Mouse (Mus musculus) forebrain, embryonic 15.5 days (tissue): ENCODE measurements around the gene Creb5. TPM values are rescaled to one million over a fixed set of nuclear protein-coding genes. Genes with fewer than 3 reads are reported as not detected.

Experiments
- ATAC-seq: fragments of 200-750 bp; cut with Nextera tagmentation; replicated peaks from 2 replicates; pipeline ENCODE4 v1.8.0; 2017; ENCODE audit warnings: mild to moderate bottlenecking, moderate TSS enrichment, moderate library complexity
- H3K27ac ChIP-seq: fragments of 300-500 bp; sonication (generic); replicated peaks from 2 replicates; pipeline ENCODE4 v1.5.1; 2015; ENCODE audit warnings: mild to moderate bottlenecking, inconsistent platforms
- H3K27me3 ChIP-seq: fragments of 300-500 bp; sonication (generic); 2 replicates; pipeline ENCODE4 v1.6.1; 2015; ENCODE audit warnings: inconsistent platforms
- H3K36me3 ChIP-seq: fragments of 300-500 bp; sonication (generic); 2 replicates; pipeline ENCODE4 v1.6.1; 2015; ENCODE audit warnings: mild to moderate bottlenecking, inconsistent platforms
- H3K4me1 ChIP-seq: fragments of 300-500 bp; sonication (generic); 2 replicates; pipeline ENCODE4 v1.6.1; 2015; ENCODE audit warnings: inconsistent platforms
- H3K4me2 ChIP-seq: fragments of 300-500 bp; sonication (generic); replicated peaks from 2 replicates; pipeline ENCODE4 v1.6.1; 2015; ENCODE audit warnings: mild to moderate bottlenecking, inconsistent platforms
- H3K4me3 ChIP-seq: fragments of 300-500 bp; sonication (generic); 2 replicates; pipeline ENCODE4 v1.5.1; 2015; ENCODE audit warnings: mild to moderate bottlenecking, inconsistent platforms
- H3K9ac ChIP-seq: fragments of 300-500 bp; sonication (generic); replicated peaks from 2 replicates; pipeline ENCODE4 v1.6.1; 2015; ENCODE audit warnings: mild to moderate bottlenecking, inconsistent platforms
- H3K9me3 ChIP-seq: fragments of 300-500 bp; sonication (generic); 2 replicates; pipeline ENCODE4 v1.6.1; 2016; ENCODE audit warnings: inconsistent platforms
- WGBS: fragments of 180-500 bp; shearing (Covaris S2); methylation state at CpG from one replicate; pipeline ENCODE4 v1.1.7; 2015; ENCODE audit warnings: mixed read lengths; 5-methylcytosine and 5-hydroxymethylcytosine counted together
- polyA plus RNA-seq: library from polyadenylated mRNA; unstranded; fragments of >200 nt; fragmentation: Nextera tagmentation; extraction: Ambion mirVana; gene quantifications from 2 replicates; pipeline ENCODE4 v1.2.1, GENCODE M21; 2015

Creb5 gene
- polyA plus RNA-seq, 1 experiment from 2014 or later = 14.5 TPM

DNA sequence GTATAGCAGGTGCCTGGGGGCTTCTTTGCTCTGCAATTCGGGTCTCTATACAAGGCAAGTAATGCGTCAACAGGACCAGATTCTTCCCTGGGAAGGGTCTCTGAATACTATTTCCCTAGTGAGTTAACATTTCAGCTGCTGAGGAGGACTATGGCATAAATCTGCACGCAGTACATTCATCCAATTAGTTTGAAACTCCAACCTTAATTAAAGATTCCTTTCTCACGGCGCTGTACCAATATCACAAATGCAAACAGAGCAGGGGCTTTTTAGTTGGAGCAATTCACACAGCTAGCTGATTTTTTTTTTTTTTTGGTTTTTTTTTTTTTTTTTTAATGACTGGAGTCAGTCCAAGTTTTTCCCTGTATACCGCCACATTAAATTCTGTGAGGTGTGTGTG, 357.0 kb downstream of the Creb5 start:
- WGBS = 12% methylated on average over 6 of the region's 6 CpGs
- no peak overlapping the region for H3K9ac ChIP-seq
- peaks cover 35% of the 10 kb centered on the region for H3K4me1 ChIP-seq
- H3K9me3 ChIP-seq = no peaks in the 10 kb centered on the region
- no peaks in the 10 kb centered on the region for H3K27me3 ChIP-seq
- H3K4me3 ChIP-seq = no peak overlapping the region
- peak overlapping the region; percentile 4; the same call in 1 of the 2 replicates for H3K4me2 ChIP-seq
- H3K36me3 ChIP-seq = no peaks in the 10 kb centered on the region
- H3K27ac ChIP-seq = peak overlapping the region; percentile 27
- peak; percentile 27; the same call in 1 of the 2 replicates for ATAC-seq

DNA sequence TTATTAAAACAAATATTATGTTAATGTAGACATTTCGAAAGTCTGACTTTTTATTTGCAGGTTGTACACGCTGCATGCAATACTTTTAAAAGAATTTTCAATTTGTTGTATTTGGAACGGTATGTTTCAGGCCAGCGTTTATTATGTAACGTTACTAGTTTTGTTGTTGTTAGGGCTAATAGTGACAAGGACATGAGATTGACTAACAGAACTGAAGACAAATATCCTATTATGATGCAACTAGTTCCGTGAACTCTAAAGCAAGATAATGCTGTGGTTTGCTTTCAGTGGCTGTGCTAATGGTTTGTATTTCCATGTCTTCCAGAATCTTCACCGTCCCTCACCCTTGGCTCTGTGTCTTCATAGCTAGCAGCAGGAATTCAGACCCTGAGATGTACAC, 357.9 kb downstream of the Creb5 start:
- no peaks in the 10 kb centered on the region for H3K27me3 ChIP-seq
- WGBS = 84% methylated on average over 7 of the region's 7 CpGs

GRCm38 (mm10) chr6:53649782-53650181, 362.7 kb downstream of the Creb5 start:
- H3K27me3 ChIP-seq = no peaks in the 10 kb centered on the region
- no peaks in the 10 kb centered on the region for H3K9me3 ChIP-seq
- ATAC-seq = no peak
- H3K36me3 ChIP-seq = no peaks in the 10 kb centered on the region
- WGBS = 87% methylated on average over 1 of the region's 1 CpGs
- H3K4me1 ChIP-seq = peaks cover 14% of the 10 kb centered on the region
- no peak overlapping the region for H3K27ac ChIP-seq
- no peak overlapping the region for H3K9ac ChIP-seq
- no peak overlapping the region for H3K4me3 ChIP-seq
- H3K4me2 ChIP-seq = no peak overlapping the region

More for the DNA sequence above, 357.9 kb downstream of the Creb5 start:
- H3K36me3 ChIP-seq = no peaks in the 10 kb centered on the region
- H3K4me1 ChIP-seq = peaks cover 35% of the 10 kb centered on the region
- H3K9me3 ChIP-seq = no peaks in the 10 kb centered on the region
- no peak overlapping the region for H3K9ac ChIP-seq
- H3K27ac ChIP-seq = no peak overlapping the region
- no peak for ATAC-seq
- no peak overlapping the region for H3K4me2 ChIP-seq
- H3K4me3 ChIP-seq = no peak overlapping the region

- WGBS = 83% methylated on average over 5 of the region's 5 CpGs
- peaks cover 18% of the 10 kb centered on the region for H3K4me1 ChIP-seq
Observed at GRCm38 (mm10) chr6:53652691-53653090, 365.6 kb downstream of the Creb5 start.

GRCm38 (mm10) chr6:53653706-53654360, 366.8 kb downstream of the Creb5 start:
- ATAC-seq = no peak
- H3K9me3 ChIP-seq = no peaks in the 10 kb centered on the region
- no peak overlapping the region for H3K4me3 ChIP-seq
- H3K27me3 ChIP-seq = no peaks in the 10 kb centered on the region
- no peak overlapping the region for H3K27ac ChIP-seq
- 67% methylated on average over 8 of the region's 8 CpGs for WGBS
- no peak overlapping the region for H3K9ac ChIP-seq
- no peak overlapping the region for H3K4me2 ChIP-seq
- H3K36me3 ChIP-seq = no peaks in the 10 kb centered on the region
- H3K4me1 ChIP-seq = peaks cover 18% of the 10 kb centered on the region

More at GRCm38 (mm10) chr6:53652691-53653090, 365.6 kb downstream of the Creb5 start:
- Histone ChIP-seq H3K36me3 (no peaks in the 10 kb centered on the region), H3K4me3 (no peak overlapping the region), H3K9ac (no peak overlapping the region), H3K4me2 (no peak overlapping the region), H3K27me3 (no peaks in the 10 kb centered on the region), H3K9me3 (no peaks in the 10 kb centered on the region), H3K27ac (no peak overlapping the region)
- no peak for ATAC-seq

DNA sequence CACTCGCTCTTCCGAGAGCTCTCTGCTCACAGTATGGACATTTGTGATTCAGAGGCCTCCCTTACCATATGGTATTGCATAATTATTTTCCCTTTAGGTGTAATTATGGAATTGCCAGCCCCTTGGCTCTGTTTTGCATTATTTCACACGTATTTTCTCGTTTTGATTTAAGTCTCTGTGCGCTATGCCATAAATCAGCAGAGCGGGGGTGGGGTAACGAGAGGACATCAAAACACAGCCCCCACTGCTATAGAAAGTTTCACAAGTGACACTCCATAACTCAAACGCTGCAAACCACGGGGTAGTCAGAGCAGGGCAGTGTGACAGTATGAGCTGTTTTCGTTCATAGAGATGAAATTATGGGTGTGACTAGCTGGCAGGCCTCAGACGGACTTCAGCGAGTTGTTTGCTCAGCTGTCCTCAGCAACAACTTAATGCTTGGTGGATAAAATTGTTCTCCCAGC, 367.3 kb downstream of the Creb5 start:
- Histone ChIP-seq H3K9me3 (no peaks in the 10 kb centered on the region), H3K4me3 (no peak overlapping the region), H3K27me3 (no peaks in the 10 kb centered on the region), H3K27ac (no peak overlapping the region), H3K4me1 (peaks cover 18% of the 10 kb centered on the region), H3K4me2 (no peak overlapping the region; the same call in 1 of the 2 replicates), H3K9ac (no peak overlapping the region), H3K36me3 (no peaks in the 10 kb centered on the region)
- WGBS = 41% methylated on average over 12 of the region's 12 CpGs
- no peak for ATAC-seq

DNA sequence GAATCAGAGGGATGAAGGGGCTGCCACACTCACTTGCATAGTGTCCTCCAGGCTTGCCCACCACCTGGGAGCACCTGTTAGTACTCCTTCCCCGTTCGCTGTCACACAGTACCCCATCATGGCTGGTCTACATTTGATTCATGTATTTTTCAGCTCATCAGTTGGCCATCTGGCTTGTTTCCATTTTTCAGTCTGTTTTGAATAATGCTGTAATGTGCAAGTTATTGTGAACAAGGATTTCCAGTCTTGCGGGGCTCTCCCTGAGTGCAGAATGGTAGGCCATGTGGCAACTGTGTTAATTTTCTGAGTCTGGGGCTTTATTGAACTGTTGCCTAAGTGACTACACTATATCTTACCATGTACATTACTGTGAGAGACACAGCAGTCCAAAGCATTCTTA, 369.4 kb downstream of the Creb5 start:
- no peak for ATAC-seq
- no peaks in the 10 kb centered on the region for H3K36me3 ChIP-seq
- no peak overlapping the region for H3K4me2 ChIP-seq
- H3K4me3 ChIP-seq = no peak overlapping the region
- no peaks in the 10 kb centered on the region for H3K27me3 ChIP-seq
- no peaks in the 10 kb centered on the region for H3K9me3 ChIP-seq
- H3K4me1 ChIP-seq = peaks cover 18% of the 10 kb centered on the region
- H3K27ac ChIP-seq = 0 out of 2 replicates have a peak overlapping the region, but pooled peaks have one; percentile 23
- no peak overlapping the region for H3K9ac ChIP-seq
- WGBS = 59% methylated on average over 3 of the region's 3 CpGs

DNA sequence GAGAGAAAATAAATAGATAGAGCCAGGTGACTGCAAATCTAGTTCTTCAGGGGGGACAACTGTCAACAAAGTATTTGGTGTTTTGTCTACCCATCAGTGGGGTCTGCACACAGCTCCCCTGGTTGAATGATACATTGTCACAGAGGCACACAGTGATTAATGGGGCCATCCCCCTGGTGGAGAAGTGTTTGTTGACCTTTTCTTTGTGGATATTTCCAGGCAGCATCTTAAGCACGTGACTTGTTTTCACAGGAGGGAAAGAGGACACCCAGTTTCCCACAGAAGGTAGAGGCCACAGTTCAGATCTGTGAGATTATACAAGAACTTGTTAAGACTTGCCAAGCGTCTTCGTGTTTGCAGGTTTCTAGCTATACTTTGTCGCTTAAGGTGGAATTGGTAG, 370.4 kb downstream of the Creb5 start:
- H3K9me3 ChIP-seq = no peaks in the 10 kb centered on the region
- no peak for ATAC-seq
- no peak overlapping the region for H3K4me2 ChIP-seq
- no peaks in the 10 kb centered on the region for H3K36me3 ChIP-seq
- no peak overlapping the region for H3K4me3 ChIP-seq
- no peaks in the 10 kb centered on the region for H3K27me3 ChIP-seq
- no peak overlapping the region for H3K27ac ChIP-seq
- H3K9ac ChIP-seq = no peak overlapping the region
- 75% methylated on average over 4 of the region's 4 CpGs for WGBS
- H3K4me1 ChIP-seq = peaks cover 18% of the 10 kb centered on the region

DNA sequence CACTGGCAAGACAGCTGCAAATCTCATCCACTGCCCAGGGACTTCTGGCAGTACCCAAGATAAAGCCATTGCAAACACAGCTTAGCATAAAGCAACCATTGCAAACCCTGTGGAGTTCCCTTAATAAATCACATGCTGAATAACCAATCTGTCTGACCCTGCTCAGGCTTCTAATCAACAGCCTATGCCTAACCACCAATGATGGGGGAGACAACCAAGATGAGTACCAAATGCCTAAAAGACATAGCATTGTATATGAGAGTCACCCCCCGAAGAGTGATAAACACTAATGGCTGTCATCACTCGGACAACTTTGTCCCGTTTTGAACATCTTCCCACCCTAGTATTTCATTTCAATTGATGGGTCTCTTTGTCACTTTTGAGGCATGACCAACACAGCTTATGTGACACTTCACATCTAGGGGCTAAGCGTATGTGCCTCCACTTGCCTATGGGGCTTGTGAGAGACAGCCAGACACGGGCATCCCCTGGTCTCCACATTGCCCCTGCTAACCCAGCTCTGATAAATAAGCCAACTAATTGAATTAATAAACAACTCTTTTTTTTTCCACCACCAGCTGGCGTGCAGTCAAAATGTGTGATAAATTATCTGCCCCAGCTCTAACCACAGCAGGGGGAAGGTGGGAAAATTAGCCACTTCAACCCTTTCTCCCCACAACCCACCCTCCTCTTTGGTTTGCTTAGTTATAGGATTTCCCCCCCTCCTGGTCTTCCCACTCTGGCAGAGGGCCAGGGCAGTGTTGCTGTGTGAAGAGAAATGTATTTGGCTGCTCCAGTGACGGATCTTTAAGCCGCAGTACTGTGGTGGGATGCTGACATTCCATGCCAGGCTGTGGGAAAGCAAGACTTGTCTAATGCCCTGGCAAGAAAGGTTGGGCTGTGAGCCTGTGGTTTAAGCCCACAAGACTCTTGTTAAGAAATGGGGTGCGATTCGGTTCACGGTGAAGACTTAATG, 376.1 kb downstream of the Creb5 start:
- H3K4me1 ChIP-seq = peaks cover 12% of the 10 kb centered on the region
- H3K9me3 ChIP-seq = no peaks in the 10 kb centered on the region
- H3K9ac ChIP-seq = no peak overlapping the region
- no peaks in the 10 kb centered on the region for H3K27me3 ChIP-seq
- no peaks in the 10 kb centered on the region for H3K36me3 ChIP-seq
- WGBS = 33% methylated on average over 11 of the region's 11 CpGs
- no peak overlapping the region for H3K4me3 ChIP-seq
- peak; percentile 71 for ATAC-seq
- peak overlapping the region; percentile 35 for H3K27ac ChIP-seq
- no peak overlapping the region for H3K4me2 ChIP-seq

GRCm38 (mm10) chr6:53664759-53665158, 377.7 kb downstream of the Creb5 start:
- no peak overlapping the region for H3K4me2 ChIP-seq
- H3K36me3 ChIP-seq = no peaks in the 10 kb centered on the region
- H3K9me3 ChIP-seq = no peaks in the 10 kb centered on the region
- no peak overlapping the region for H3K27ac ChIP-seq
- ATAC-seq = no peak
- WGBS = 45% methylated on average over 1 of the region's 1 CpGs
- H3K27me3 ChIP-seq = no peaks in the 10 kb centered on the region
- H3K4me3 ChIP-seq = no peak overlapping the region
- no peak overlapping the region for H3K9ac ChIP-seq
- H3K4me1 ChIP-seq = peaks cover 12% of the 10 kb centered on the region

- Histone ChIP-seq H3K4me3 (no peak overlapping the region), H3K27me3 (no peaks in the 10 kb centered on the region), H3K9ac (no peak overlapping the region), H3K27ac (no peak overlapping the region), H3K4me2 (no peak overlapping the region), H3K9me3 (no peaks in the 10 kb centered on the region), H3K36me3 (no peaks in the 10 kb centered on the region), H3K4me1 (peaks cover 12% of the 10 kb centered on the region)
- ATAC-seq = no peak
- WGBS = 74% methylated on average over 5 of the region's 5 CpGs
Observed at GRCm38 (mm10) chr6:53666503-53666902, 379.4 kb downstream of the Creb5 start.

DNA sequence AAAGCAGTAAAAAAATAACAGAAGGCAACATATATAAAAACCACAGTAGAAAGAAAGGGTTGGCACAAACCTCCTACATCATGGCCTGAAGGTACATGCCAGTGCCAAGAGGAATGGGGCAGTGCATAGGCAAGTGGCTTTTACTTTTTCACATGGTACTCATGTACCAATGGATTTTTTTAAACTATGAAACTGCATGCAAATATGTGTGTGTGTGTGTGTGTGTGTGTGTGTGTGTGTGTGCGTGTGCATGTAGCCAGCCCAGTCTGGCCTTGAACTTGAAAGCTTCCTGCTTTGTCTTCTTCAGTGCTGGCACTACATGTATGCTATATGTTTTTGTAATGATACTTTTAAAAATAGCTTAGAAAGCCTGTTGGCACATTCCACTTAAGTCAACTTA, 391.2 kb downstream of the Creb5 start:
- H3K27ac ChIP-seq = no peak overlapping the region
- H3K27me3 ChIP-seq = no peaks in the 10 kb centered on the region
- H3K9ac ChIP-seq = no peak overlapping the region
- no peaks in the 10 kb centered on the region for H3K36me3 ChIP-seq
- H3K4me2 ChIP-seq = no peak overlapping the region
- H3K4me1 ChIP-seq = peaks cover 25% of the 10 kb centered on the region
- no peaks in the 10 kb centered on the region for H3K9me3 ChIP-seq
- WGBS = 82% methylated on average over 1 of the region's 1 CpGs
- no peak overlapping the region for H3K4me3 ChIP-seq
- ATAC-seq = no peak
